Mouse (Mus musculus): Measurements from ENCODE around the gene Gm4491. TPM values are rescaled to one million over a fixed set of nuclear protein-coding genes. Genes with fewer than 3 reads are reported as not detected.

Gm4491 gene
- not detected for total RNA-seq (2021)

- DNase-seq = no peak
These were observed at the start of gene Gm4491 for GRCm38 (mm10) chr14:57115823-57116544. TSS of gene Gm4491 (minus strand) at chr14:57115883.

DNA sequence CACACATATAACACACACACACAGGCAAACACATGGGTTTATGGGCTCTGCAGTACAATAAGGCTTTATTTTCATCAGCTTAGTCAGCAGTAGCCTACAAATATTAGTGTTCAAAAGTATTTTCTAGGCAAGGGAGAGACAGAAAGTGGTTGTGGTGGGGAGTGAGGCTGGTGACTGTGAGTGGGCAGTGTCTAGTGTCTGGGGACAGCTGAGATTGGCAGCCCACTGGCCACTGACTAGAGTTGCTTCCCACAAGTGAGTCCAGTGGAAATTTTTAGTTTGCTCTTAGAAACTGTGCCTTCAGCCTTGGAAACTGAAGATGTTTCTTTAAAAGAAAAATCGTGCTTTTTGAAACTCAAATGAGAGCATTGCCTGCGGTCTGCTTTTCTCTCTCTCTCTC is 46.1 kb upstream of the Gm4491 start:
- peak; percentile 7 for DNase-seq

GRCm38 (mm10) chr14:57161201-57161600 is 45.5 kb upstream of the Gm4491 start:
- DNase-seq = peak; percentile 72

DNA sequence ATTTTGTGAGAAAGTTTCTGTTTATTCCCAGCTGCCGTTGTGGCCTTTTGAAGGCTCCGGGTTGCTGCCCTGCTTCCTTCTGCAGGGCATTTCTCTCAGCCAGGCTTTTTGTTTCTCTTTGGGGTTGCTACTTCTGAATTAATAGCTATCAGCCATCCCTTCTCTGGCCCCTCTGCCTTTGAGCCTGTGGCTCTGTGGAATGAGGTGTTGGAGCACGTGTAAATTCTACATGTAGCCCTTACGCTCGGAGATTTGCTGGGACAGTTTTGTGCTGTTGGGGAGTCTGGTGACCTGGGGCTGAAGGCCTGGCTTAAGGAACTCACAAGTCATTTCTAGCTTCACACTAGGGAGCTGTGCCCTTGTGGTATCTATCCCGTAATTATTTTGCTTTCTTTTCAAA is 39.2 kb upstream of the Gm4491 start:
- DNase-seq = no peak

- DNase-seq = no peak
These were observed 30.1 kb upstream of the Gm4491 start for GRCm38 (mm10) chr14:57145741-57146140.

- DNase-seq = no peak
These were observed 19.6 kb upstream of the Gm4491 start for GRCm38 (mm10) chr14:57135265-57135664.

GRCm38 (mm10) chr14:57133161-57133661 is 17.5 kb upstream of the Gm4491 start, which contains the start of gene Gjb6:
TSS of gene Gjb6 (minus strand) at chr14:57133611.
- no peak for DNase-seq

DNA sequence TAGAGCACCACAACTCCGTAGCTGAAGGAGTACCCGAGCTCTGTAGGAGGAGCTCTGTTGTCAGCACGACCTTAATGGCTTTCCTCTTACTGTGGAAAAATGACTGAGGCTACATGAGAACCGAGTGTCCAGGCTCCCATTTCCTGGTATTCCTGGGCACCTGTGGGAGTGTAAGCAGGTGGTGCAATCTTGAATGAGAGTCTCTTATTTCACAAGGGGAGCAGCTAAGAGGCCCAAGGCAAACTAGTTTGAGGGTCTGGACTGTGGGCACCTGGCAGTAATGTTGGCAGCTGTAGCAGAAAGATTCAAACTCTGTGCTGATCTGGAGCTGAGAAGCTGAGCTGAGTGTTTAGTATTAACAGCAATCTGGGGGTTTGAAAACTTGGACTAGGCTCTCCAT is 11.7 kb upstream of the Gm4491 start:
- DNase-seq = no peak

DNA sequence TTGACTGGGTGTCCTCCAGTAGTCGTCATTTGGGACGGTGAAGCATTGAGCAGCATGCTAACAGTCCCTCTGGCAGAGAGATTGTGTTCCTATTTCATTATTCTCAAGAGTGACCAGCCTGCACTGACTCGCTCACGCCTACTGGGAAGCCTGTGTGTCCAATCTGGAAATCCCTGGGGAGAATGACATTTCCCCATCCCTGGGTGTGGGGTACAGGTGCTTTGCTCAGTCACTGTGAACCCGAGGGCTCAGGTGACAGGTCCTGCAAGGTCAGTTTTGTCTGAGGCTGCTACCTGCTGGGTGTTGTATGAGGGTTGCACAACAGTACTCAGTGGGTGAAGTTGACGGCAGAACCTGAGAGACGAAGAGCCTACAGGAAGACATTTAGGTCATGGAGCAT is 6.6 kb upstream of the Gm4491 start:
- DNase-seq = no peak

DNA sequence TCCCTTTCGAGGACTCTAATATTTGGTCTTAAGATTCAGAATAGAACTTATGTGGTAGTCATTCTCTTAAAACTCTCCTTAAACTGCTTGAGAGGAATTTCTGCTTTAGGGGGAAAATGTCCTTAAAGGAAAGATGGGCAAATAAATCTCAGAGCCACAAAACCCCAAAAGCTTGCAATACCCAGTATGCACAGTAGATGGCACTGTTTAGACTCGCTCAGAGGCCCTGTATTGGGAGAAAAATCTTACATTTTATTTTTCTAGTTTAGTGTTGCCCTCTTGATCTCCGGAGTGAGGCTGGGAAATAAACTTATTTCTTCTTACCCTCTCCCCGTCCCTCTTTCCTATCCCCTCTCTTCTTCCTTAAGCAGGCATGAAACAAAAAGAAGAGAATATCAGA is 6.5 kb downstream of the Gm4491 start:
- peak; percentile 54 for DNase-seq

- no peak for DNase-seq
These were observed 7.8 kb downstream of the Gm4491 start for GRCm38 (mm10) chr14:57107916-57108315.

GRCm38 (mm10) chr14:57107091-57107490 is 8.6 kb downstream of the Gm4491 start:
- no peak for DNase-seq

DNA sequence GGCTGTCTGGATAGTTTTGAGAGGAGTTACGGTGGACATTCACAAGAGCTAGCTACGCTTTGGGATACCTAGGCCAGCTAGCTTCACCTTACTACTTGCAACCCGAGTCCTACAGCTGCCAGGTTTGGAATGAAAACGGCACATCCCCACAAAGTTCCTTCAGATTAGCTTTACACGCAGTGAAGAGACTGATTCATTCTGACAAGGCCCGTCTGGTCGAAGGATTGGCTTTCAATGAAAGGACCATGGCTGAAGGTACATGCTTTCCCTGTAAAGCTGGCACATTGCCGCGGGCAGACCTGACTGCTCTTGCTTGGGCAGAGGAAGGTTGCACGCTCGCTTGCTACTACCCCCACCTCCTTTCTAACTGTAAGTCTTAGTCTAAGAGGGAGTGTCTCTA is 10.0 kb downstream of the Gm4491 start:
- no peak for DNase-seq

DNA sequence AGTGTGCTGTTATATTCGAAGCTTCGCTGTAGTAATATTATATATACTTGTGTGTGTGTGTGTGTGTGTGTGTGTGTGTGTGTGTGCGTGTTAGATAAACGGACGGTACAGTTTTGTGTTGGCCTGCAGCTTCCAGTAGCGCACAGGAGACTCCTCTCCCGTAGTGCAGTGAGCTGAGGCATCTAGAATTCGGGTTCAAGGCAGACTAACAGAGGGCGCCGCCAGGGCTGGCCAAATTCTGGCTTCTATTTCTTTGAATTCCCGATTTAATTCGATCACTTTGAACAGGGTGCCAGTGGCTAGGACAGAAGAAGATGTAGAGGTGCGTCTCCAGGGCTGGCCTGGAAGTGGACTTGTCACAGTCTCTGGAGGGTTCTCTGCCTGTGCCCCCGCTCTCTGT is 10.6 kb downstream of the Gm4491 start:
- no peak for DNase-seq

DNA sequence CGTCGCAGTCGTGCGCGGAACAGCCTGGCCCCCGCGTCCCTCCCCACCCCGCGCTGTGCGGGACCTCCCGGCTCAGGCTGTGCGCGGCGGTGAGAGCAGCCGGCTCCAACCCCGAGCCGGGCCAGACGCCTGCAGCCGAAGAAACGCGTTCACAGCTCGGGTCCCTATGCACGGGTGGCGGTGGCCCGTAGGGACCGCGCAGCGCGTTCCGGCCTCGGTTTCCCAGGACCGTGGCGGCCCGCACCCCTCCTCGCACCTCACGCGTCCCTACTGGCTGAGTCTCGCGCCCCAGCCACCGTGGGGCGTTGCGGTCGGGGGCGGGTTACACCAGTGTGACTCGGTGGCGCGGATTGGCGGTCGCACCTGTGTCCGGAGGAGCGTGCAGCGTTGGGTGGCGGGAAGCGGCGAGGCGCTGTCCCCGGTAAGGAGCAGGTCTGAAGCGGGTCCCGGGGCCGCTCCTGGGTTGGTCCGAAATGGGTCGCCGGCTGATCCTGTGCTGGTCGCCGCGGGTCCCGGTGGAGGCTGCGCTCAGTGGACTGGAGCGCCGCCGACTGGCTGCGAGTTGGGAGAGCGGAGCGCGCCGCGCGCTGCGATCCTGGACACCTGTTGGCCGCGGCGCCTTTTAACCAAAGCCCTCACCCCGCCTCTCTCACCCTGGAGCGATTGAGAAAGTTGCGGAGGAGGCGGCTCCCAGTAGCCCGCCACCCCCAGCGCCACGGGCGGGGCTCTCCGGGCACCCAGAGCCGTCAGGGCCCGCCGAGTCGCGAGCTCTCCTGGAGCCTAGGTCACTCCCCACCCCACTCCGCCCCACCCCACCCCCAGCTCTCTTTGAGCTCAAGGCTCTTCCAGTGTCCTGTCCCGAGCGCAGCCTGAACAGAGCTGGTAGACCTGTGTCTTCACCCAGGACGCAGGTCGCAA is 11.3 kb downstream of the Gm4491 start, which contains the start of gene Gjb2:
Gene Gjb2, minus strand, starts transcription at position 597 of the 918 bp plus-strand sequence.
- peak; percentile 31 for DNase-seq

DNA sequence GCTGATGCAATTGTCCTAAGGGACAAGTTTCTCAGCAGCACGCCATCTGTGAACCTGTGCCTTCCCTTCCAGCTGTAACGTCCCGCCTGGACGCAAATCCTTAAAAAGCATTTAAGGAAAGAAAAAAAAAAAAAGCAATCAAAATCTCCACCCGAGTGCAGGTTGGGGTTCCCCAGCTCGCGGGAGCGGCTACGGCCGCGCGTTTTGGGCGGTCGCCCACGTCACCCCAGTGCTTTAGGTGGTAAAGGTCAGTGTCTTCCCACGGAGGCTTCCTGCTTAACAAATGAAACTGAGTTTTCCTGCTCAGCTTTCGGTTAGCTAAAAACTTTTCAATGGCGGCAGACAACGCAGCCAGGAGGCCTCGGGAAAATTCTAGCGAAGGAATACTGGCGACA is 12.0 kb downstream of the Gm4491 start:
- DNase-seq = no peak

DNA sequence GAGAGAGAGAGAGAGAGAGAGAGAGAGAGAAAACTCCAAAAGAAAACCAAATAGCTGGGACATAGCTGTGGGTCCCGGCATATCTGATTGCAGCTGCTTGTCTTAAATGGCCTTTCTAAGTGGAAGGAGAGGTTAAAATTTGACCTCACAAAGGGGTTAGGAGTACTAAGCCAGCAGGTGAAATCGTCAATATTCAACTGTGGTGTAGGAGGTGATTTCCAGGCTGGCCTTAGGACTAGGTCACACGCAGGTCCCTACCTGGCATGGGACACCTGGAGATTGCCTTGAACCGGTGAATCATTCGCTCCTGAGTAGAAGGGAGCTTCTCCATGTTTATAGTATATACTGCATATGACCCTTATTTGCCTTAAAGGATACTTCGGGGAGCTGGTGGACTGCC is 12.6 kb downstream of the Gm4491 start:
- DNase-seq = no peak

DNA sequence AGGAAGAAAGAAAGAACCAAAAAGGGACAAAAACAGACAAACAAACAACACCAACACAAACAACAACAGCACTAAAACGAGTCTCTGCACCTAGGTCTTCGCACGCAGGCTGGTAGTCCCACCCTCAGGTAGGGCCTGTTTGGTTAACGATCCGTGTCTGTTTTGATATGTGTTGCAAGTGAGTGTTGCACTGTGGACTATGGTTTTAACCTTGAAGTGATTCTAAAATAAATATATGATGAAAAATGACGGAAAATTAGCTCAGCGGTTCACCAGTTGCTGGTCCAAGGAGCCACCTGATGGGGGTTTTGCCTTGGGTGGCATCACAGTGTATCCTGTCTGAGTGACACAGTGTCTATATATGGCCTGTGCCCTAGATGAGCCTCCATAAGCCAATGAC is 14.1 kb downstream of the Gm4491 start:
- no peak for DNase-seq

GRCm38 (mm10) chr14:57095855-57096254 is 19.8 kb downstream of the Gm4491 start:
- DNase-seq = no peak

DNA sequence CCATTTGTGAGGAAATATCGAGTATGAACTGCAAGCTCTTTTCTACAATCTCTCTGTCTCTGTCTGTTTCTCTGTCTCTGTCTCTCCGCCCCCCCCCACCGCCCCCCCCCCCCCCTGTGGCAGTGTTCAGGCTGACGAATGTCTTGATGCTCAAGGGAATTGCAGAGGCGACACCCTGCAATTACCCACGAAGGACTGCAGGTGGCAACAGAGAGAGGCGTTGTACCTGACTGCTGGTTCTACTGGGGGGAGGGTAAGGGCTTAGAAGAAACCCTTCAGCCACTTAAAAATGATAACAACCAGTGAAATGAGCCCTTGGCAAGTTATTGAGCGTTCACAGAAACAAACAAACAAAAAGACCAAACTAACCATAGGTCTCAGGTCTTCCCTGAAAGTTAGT is 22.7 kb downstream of the Gm4491 start:
- DNase-seq = peak; percentile 59

DNA sequence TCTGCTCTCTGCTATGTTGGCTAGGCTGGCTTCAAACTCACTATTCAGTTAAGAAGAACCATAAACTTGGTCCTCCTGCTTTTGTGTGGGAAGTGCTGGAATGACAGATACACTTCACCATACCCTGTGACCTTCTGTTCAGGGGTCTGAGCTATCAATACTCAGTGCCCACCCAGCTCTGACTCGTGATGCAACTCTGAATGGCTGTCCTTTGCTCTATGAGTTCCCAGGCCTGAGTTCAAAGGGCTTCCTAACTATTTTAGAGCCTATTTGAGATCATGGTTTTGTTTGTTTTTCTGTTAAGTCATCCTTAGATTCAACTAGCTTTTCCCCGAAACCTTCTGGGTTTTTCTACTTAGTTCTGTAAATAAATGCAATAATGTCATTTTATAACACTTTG is 25.7 kb downstream of the Gm4491 start:
- DNase-seq = no peak

GRCm38 (mm10) chr14:57089107-57089506 is 26.6 kb downstream of the Gm4491 start:
- no peak for DNase-seq

- DNase-seq = no peak
These were observed 31.5 kb downstream of the Gm4491 start for GRCm38 (mm10) chr14:57084180-57084668.
